Mouse (Mus musculus) stomach, adult 2 months (tissue): ENCODE results near the gene 4933402D24Rik. TPM values are rescaled to one million over a fixed set of nuclear protein-coding genes. Genes with fewer than 3 reads are reported as not detected.

Experiments used
- polyA plus RNA-seq: library from polyadenylated mRNA; depleted of rRNA; stranded (reverse); fragments of >200 nt; gene quantifications from 2 replicates; pipeline ENCODE4 v1.2.3, GENCODE M21; 2012; rRNA removed

4933402D24Rik gene
- not detected in 2 replicates for polyA plus RNA-seq

DNA sequence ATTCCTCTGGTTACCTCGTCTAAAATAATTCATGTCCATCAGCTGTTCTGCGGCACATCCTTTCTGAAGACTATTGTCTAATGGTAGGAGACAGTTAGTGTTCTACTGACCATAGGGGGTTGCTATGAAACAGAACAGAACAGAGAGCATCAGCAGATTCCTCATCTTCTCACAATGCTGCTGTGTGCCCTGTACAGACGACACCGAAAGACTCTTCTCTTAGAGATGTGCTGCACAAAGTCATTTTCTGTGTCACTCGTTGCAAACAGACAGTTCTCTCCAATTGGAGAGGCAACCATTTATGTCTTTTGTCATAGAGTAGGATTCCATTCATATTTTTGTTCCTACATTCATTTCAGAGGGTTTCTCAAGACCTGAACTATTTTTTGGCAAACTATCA, at the start of gene 4933402D24Rik:
Gene 4933402D24Rik, minus strand, starts transcription at position 101 of the 400 bp plus-strand sequence.

DNA sequence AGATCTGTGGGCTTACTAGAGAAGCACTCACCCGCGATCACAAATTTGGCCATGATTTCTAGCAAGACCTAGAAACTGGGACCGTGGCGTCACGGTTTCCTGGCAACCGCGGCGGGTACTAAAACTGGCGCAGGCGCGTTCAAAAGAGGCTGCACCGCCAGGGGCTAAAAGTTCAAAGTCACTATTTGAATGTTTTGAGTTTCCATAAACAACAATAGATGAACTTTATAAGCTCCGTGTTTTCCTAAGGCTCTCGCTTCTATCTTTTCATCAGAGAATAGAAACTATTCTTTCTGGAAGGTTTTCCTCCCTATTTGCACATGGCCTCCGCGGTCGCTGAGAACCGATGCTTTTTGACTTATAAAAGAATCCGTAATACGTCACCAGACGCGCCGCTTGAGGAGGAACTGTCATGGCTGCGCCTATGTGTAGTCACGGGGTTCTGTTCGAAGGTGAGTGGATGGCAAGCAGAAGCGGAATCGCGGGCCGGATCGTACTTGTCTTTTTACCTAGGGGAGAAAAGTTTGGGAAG, 38.8 kb downstream of the 4933402D24Rik start, which contains the start of the genes Mdh1b and Fastkd2:
Gene Mdh1b, minus strand, starts transcription at position 79 of the 532 bp plus-strand sequence.
Gene Fastkd2, plus strand, starts transcription at position 375 of the 532 bp plus-strand sequence.

Other genes starting within 250 kb of the 4933402D24Rik start
- gene Gm39653, start 153.3 kb downstream of the 4933402D24Rik start, polyA plus RNA-seq = not detected in 2 replicates
- not detected in 2 replicates for gene Dytn, start 82.3 kb downstream of the 4933402D24Rik start, polyA plus RNA-seq
- gene Mdh1b, start 38.9 kb downstream of the 4933402D24Rik start, polyA plus RNA-seq = not detected in 2 replicates
- gene Fastkd2, start 38.7 kb downstream of the 4933402D24Rik start, polyA plus RNA-seq = 0.14 and 0.34 TPM in 2 replicates